Mouse (Mus musculus) liver, adult 2 months (tissue): Measurements from ENCODE around the gene Lhx2. TPM values are rescaled to one million over a fixed set of nuclear protein-coding genes. Genes with fewer than 3 reads are reported as not detected.
A peak's percentile ranks its signal among the peaks of the same experiment; 100 is the strongest.

Experiments
- DNase-seq: peaks from one replicate; pipeline ENCODE4 v3.0.0-alpha.2; 2011; ENCODE audit warnings: low read depth, low spot score; ENCODE audit errors: extremely low read depth
- H3K27ac ChIP-seq: fragments of 200-500 bp; replicated peaks from 2 replicates; pipeline ENCODE4 v1.5.1; 2012; ENCODE audit warnings: low read depth, mild to moderate bottlenecking, control low read depth, inconsistent platforms, low read length; ENCODE audit not compliant: insufficient read depth
- H3K27me3 ChIP-seq: fragments of 200-500 bp; 2 replicates; pipeline ENCODE4 v1.6.1; 2012; ENCODE audit warnings: mild to moderate bottlenecking, moderate library complexity, low read length, inconsistent platforms; ENCODE audit not compliant: control insufficient read depth, insufficient read depth
- H3K36me3 ChIP-seq: fragments of 200-500 bp; 2 replicates; pipeline ENCODE4 v1.6.1; 2012; ENCODE audit warnings: low read length, inconsistent platforms; ENCODE audit not compliant: control insufficient read depth, insufficient read depth
- H3K4me1 ChIP-seq: fragments of 200-500 bp; 2 replicates; pipeline ENCODE4 v1.6.1; 2011; ENCODE audit warnings: low read length; ENCODE audit not compliant: control insufficient read depth, insufficient read depth
- H3K4me3 ChIP-seq: fragments of 200-500 bp; 2 replicates; pipeline ENCODE4 v1.5.1; 2011; ENCODE audit warnings: low read depth, mild to moderate bottlenecking, control low read depth, low read length, moderate library complexity; ENCODE audit not compliant: insufficient read depth
- H3K79me2 ChIP-seq: fragments of 200-500 bp; 2 replicates; pipeline ENCODE4 v1.6.1; 2012; ENCODE audit warnings: inconsistent platforms, mild to moderate bottlenecking, low read length, moderate library complexity; ENCODE audit not compliant: control insufficient read depth, insufficient read depth
- H3K9ac ChIP-seq: fragments of 200-500 bp; 2 replicates; pipeline ENCODE4 v1.6.1; 2012; ENCODE audit warnings: low read depth, mild to moderate bottlenecking, control low read depth, inconsistent platforms, low read length
- CTCF ChIP-seq: fragments of 200-500 bp; IDR thresholded peaks from 2 replicates; pipeline ENCODE4 v1.5.1; 2011; ENCODE audit warnings: low read depth, low read length, control low read depth
- POLR2A ChIP-seq: fragments of 200-500 bp; IDR thresholded peaks from 2 replicates; pipeline ENCODE4 v1.6.1; 2011; ENCODE audit warnings: low read length, control low read depth; ENCODE audit not compliant: insufficient read depth; ENCODE audit errors: extremely low read depth
- WGBS: fragments of 180-500 bp; shearing (Covaris S2); methylation state at CpG from one replicate; pipeline ENCODE4 v1.1.7; 2018; 5-methylcytosine and 5-hydroxymethylcytosine counted together
- polyA plus RNA-seq: library from polyadenylated mRNA; depleted of rRNA; stranded (reverse); fragments of >200 nt; gene quantifications from 2 replicates; pipeline ENCODE4 v1.2.3, GENCODE M21; 2012
- total RNA-seq: library from RNA; depleted of rRNA; stranded (reverse); fragments of >200 nt; gene quantifications from 2 replicates; pipeline ENCODE4 v1.2.3, GENCODE M21; 2014

Gene Lhx2
- total and polyA plus RNA-seq, 2 experiments = 1.3 to 5.4 TPM

DNA sequence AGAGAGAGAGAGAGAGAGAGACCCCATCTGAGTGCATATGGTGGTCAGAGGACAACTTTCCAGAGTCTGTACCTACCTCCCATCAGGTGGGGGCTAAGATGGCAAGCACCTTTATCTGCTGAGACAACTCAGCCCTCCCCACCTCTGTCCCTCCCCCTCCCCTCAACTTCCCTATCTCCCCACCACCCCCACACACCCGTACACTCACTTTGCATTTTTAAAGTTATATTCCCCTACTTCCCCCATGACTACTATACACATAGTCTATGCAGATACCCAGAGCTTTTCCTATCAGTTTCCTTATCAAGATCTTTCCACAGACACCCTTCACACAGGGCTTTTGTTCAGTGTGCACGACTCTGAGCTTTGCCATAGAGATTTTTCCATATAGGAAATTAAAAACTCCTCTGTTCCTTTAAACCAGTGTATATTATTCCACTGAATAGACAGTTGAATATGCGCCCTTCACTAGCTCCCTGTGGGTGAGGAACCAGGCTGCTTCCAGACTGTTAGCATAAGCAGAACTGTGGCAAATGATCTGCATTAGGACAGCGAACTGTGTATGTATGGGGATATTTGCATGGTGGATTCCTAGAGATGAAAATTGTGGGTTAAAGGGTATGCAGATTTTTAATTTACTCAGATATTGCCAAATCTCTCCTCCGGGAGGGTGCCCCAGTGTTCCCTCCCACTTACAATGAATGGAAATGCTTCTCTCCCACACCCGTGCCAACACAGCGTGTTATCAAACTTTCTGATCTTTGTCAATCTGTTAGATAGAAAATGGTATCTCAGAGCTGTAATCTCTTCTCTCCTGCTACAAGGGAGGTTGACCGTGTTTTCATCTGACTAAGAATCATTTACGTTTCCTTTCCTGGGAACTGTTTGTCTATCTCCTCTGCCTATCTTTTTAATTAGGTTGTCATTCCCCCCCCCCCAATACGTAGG is 41.3 kb downstream of the Lhx2 start:
- Histone ChIP-seq H3K9ac (no peak overlapping the region), H3K79me2 (no peaks in the 10 kb centered on the region), H3K4me1 (no peaks in the 10 kb centered on the region), H3K27me3 (no peaks in the 10 kb centered on the region), H3K27ac (no peak overlapping the region), H3K4me3 (no peak overlapping the region), H3K36me3 (no peaks in the 10 kb centered on the region)
- TF ChIP-seq CTCF (no peak), POLR2A (no peak)
- no peak for DNase-seq
- 30% methylated on average over 10 of the region's 10 CpGs for WGBS

- no peak overlapping the region for H3K27ac ChIP-seq
- 68% methylated on average over 10 of the region's 10 CpGs for WGBS
- H3K4me3 ChIP-seq = no peak overlapping the region
- peak; percentile 57 for DNase-seq
- H3K79me2 ChIP-seq = no peaks in the 10 kb centered on the region
- no peaks in the 10 kb centered on the region for H3K36me3 ChIP-seq
- no peak overlapping the region for H3K9ac ChIP-seq
- H3K4me1 ChIP-seq = no peaks in the 10 kb centered on the region
- no peaks in the 10 kb centered on the region for H3K27me3 ChIP-seq
- TF ChIP-seq CTCF (no peak), POLR2A (no peak)
Observed at GRCm38 (mm10) chr2:38387568-38388262, 48.6 kb downstream of the Lhx2 start.

DNA sequence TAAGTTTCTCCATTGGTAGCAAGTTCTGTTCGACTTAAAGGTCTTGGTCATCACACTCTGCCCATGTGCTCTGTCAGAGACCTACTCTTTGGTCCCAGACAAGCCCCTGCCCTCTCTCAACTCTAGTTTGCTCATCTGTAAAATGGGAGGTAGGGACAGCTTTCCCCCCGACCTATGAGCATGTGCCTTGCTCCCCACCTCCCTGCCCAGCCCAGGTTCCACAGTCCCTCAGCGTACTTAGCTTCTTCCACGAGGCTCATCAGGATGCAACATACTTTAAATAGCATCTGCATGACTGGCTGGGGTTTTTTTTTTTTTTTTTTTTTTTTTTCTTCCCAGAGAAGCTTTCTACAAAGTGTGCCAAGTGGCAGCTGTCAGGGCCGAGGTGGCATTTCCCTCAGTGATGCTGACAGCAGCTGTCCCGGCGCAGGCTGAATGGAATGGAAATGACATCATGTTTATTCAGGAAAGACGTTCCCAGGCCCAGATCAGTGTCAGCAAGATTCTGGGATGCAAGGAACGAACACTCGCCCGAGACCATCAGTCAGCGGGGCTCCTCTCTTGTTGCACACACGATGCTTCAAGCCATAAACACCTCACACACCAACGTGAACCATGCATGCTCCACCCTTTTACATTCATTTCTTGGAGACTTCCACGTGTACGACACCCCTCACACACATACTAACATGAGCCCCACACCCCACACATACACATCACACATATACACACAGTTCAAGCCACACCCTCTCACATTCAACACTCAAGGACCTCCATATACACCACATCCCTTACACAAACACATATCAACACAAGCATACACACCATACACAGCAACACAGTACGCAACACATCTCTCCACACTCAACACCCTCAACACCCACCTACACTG is 56.1 kb downstream of the Lhx2 start:
- Histone ChIP-seq H3K4me1 (no peaks in the 10 kb centered on the region), H3K79me2 (no peaks in the 10 kb centered on the region), H3K27ac (no peak overlapping the region), H3K36me3 (no peaks in the 10 kb centered on the region), H3K9ac (no peak overlapping the region), H3K4me3 (no peak overlapping the region), H3K27me3 (no peaks in the 10 kb centered on the region)
- no peak for TF ChIP-seq POLR2A
- no peak for TF ChIP-seq CTCF
- peak; percentile 10 for DNase-seq
- 63% methylated on average over 17 of the region's 17 CpGs for WGBS

DNA sequence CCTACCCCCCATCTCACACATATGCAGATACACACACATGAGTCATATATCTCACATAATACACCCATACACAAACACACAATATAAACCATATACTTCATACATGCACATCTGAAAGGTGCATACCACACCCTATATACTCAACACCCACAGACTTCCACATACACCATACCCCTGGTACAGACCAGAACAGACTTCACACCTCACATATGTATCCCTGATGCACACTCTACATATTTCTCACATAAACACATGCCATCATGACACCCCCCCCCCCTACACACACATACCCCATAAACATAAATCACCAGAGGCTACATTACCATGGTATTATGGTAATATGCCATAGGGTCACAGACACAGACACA is 56.8 kb downstream of the Lhx2 start:
- H3K79me2 ChIP-seq = no peaks in the 10 kb centered on the region
- no peaks in the 10 kb centered on the region for H3K4me1 ChIP-seq
- H3K36me3 ChIP-seq = no peaks in the 10 kb centered on the region
- no peaks in the 10 kb centered on the region for H3K27me3 ChIP-seq
- TF ChIP-seq CTCF = no peak
- no peak for TF ChIP-seq POLR2A
- H3K4me3 ChIP-seq = no peak overlapping the region
- no peak for DNase-seq
- H3K27ac ChIP-seq = no peak overlapping the region
- H3K9ac ChIP-seq = no peak overlapping the region

DNA sequence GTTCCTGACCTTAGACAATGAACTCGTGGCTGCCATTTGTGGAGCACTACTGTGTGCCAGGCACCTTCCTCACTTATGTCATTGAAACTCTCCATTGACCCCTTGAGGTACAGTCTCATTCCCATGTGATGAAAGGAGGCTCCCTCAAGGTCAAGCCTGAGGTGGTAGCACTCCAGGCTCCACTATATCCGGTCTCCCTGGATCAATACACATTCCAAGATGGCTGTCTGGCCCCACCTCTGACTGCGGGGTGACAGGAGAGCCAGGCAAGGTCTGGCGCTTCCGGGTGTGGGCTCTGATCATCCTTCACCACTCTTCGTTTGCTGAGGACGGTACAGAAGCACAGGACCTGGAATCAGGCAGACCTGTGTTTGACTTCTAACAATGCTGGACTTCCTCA is 58.2 kb downstream of the Lhx2 start:
- no peaks in the 10 kb centered on the region for H3K36me3 ChIP-seq
- no peak overlapping the region for H3K4me3 ChIP-seq
- no peak overlapping the region for H3K9ac ChIP-seq
- TF ChIP-seq POLR2A (no peak), CTCF (no peak)
- no peaks in the 10 kb centered on the region for H3K4me1 ChIP-seq
- no peak overlapping the region for H3K27ac ChIP-seq
- no peaks in the 10 kb centered on the region for H3K79me2 ChIP-seq
- H3K27me3 ChIP-seq = no peaks in the 10 kb centered on the region
- 59% methylated on average over 7 of the region's 7 CpGs for WGBS
- DNase-seq = no peak
